Mouse (Mus musculus): ENCODE measurements at regions not wholly inside any gene's neighbourhood (a gene's known extent, or its start where the extent isn't known, plus 50 kb on each side); places are given as distances from the start of the nearest gene placed in this dataset.

DNA sequence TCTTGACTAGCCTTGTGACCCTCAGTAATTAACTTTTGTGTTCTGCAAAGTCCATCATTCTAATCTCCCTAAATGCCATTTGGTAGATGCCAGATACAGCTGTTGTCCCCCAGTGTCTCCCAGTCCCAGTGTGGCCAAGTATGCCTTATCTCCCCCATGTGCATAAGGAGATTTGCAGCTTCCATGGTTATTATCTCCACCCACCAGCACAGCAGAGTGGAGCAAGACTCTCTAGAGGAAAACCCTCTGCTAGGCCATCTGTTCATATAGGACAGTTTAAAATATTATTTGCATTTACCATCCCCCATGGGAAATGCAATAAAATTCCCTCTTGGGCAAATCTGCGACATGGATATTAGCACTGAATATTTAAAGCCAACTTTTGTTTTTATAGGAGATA, 436.4 kb upstream of the Epha5 start:
- TF ChIP-seq CTCF (IDR thresholded peaks at IDR 0.05; ENCODE audit: borderline replicate concordance, extremely low read depth, insufficient read depth, insufficient read length), result no peak
- TF ChIP-seq POLR2A (IDR thresholded peaks at IDR 0.05; ENCODE audit: borderline replicate concordance, extremely low read depth, insufficient read depth, insufficient read length, poor library complexity, severe bottlenecking), result no peak

Data from brain, embryonic 14.5 days (tissue).